Mouse (Mus musculus) G1E (cell line): ENCODE data around the gene Pafah1b1. TPM values are rescaled to one million over a fixed set of nuclear protein-coding genes. Genes with fewer than 3 reads are reported as not detected.

Source experiments
- ATAC-seq: 2 replicates; pipeline ENCODE4 v1.8.0; 2016; ENCODE audit warnings: mild to moderate bottlenecking; ENCODE audit not compliant: insufficient number of reproducible peaks, poor library complexity, low FRiP score, severe bottlenecking; ENCODE audit errors: extremely low read depth
- DNase-seq: peaks from one replicate; pipeline ENCODE4 v3.0.0; 2012; ENCODE audit warnings: low spot score
- H3K27me3 ChIP-seq: 2 replicates; pipeline ENCODE4 v1.6.1; 2012; ENCODE audit warnings: mild to moderate bottlenecking, low read length, inconsistent platforms; ENCODE audit not compliant: insufficient read depth
- H3K36me3 ChIP-seq: replicated peaks from 2 replicates; pipeline ENCODE3; 2012; ENCODE audit warnings: mild to moderate bottlenecking, inconsistent platforms
- H3K4me1 ChIP-seq: 2 replicates; pipeline ENCODE4 v1.6.1; 2012; ENCODE audit warnings: low read depth, low read length, inconsistent platforms, mixed read lengths; ENCODE audit not compliant: insufficient read depth
- H3K4me3 ChIP-seq: 2 replicates; pipeline ENCODE4 v1.5.1; 2012; ENCODE audit warnings: low read depth, mild to moderate bottlenecking, inconsistent platforms, low read length, moderate library complexity, mixed read lengths
- H3K9me3 ChIP-seq: replicated peaks from 2 replicates; pipeline ENCODE4 v1.6.1; 2012; ENCODE audit warnings: inconsistent platforms
- CTCF ChIP-seq: IDR thresholded peaks from 2 replicates; pipeline ENCODE4 v1.5.1; 2012; ENCODE audit warnings: low read depth, low read length, inconsistent platforms, mixed read lengths
- GATA1 ChIP-seq: IDR thresholded peaks from 2 replicates; pipeline ENCODE4 v1.6.1; 2012; ENCODE audit warnings: borderline replicate concordance, low read length, inconsistent platforms, mixed read lengths
- GATA2 ChIP-seq: IDR thresholded peaks from 2 replicates; pipeline ENCODE4 v1.6.1; 2012; ENCODE audit warnings: low read depth, low read length, inconsistent platforms, borderline replicate concordance
- POLR2AphosphoS5 ChIP-seq: IDR thresholded peaks from 2 replicates; pipeline ENCODE4 v1.6.1; 2012; ENCODE audit warnings: low read depth, low read length, inconsistent platforms; ENCODE audit not compliant: insufficient replicate concordance
- TAL1 ChIP-seq: conservative IDR thresholded peaks from 2 replicates; pipeline ENCODE4 v1.6.1; 2012; ENCODE audit warnings: low read depth, low read length, inconsistent platforms, mixed read lengths
- polyA plus RNA-seq: library from polyadenylated mRNA; stranded (reverse); fragments of >175 nt; gene quantifications from 2 replicates; pipeline ENCODE4 v1.2.3, GENCODE M21; 2012
- total RNA-seq, 2 experiments: library from RNA; stranded (forward) in 1 of 2; stranded (reverse) in 1 of 2; fragments of 200-1000 nt in 1 of 2; fragments of >200 nt in 1 of 2; fragmentation: Nextera tagmentation in 1 of 2; gene quantifications; 2 replicates each; pipeline ENCODE4 v1.2.3; 2014 to 2017

Pafah1b1 gene
- total and polyA plus RNA-seq, 3 experiments: 10.0 to 115 (median 91.5) TPM

DNA sequence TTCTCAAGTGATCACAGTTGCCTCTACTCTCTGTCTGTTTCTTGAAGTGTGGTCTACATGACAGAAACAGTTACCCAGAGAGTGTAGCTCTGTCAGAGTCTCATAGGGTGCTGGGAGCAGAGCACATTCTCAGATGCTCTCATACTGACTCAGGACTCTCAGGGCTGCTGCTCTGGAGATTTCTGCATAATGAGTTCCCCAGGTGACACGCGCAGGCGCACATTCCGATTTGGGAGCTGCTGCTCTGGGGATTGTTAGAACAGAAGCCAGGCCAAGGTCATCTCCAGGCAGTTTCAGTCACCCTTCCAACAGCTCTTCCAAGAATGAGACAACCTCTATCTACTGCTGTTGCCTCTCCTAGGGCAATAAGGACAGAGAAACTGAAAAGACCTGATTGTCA lies 43.0 kb upstream of the Pafah1b1 start:
- TF ChIP-seq GATA1 (no peak), GATA2 (no peak), TAL1 (no peak), CTCF (no peak), POLR2AphosphoS5 (no peak)
- Histone ChIP-seq H3K27me3 (peaks cover 11% of the 10 kb centered on the region), H3K4me3 (no peak overlapping the region), H3K36me3 (peaks cover 3% of the 10 kb centered on the region), H3K4me1 (peaks cover 24% of the 10 kb centered on the region), H3K9me3 (no peaks in the 10 kb centered on the region)
- DNase-seq: no peak
- ATAC-seq: no peak

DNA sequence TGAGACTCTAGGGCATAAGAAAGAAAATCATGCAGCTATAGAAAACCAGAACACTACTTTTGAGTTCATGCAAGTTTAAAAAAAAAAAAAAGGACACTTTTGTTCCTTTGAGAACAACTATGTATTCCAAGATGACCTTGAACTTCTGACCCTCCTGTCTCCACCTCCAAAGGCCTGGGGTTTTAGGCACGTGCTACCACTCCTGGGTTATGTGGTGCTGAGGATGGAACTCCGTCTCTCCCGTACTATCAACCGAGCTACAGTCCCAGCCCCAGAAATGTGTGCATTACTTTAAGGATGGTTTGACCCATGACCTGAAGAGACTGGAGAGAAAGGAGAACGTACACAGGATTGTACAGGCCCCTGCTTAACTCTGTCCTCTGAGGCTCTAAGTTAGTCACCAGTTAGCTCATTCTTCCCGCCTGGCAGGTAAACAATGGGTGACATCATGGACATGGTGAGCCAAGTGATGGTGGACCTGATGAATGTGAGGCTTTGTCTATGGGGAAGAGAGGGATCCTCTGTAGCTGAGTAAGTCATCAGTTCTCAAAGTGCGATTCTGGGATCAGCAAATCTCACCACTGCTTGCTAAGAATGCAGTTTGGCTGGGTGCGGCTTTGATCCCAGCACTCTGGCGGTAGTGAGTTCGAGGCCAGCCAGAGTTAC lies 39.6 kb upstream of the Pafah1b1 start:
- ATAC-seq: no peak
- peaks cover 6% of the 10 kb centered on the region for H3K4me1 ChIP-seq
- H3K9me3 ChIP-seq: no peaks in the 10 kb centered on the region
- no peak for DNase-seq
- peaks cover 16% of the 10 kb centered on the region for H3K27me3 ChIP-seq
- H3K4me3 ChIP-seq: no peak overlapping the region
- H3K36me3 ChIP-seq: no peaks in the 10 kb centered on the region
- TF ChIP-seq CTCF: no peak
- no peak for TF ChIP-seq TAL1
- no peak for TF ChIP-seq GATA1
- no peak for TF ChIP-seq GATA2
- no peak for TF ChIP-seq POLR2AphosphoS5

- no peak overlapping the region for H3K4me3 ChIP-seq
- no peak for TF ChIP-seq GATA1
- TF ChIP-seq GATA2: no peak
- TF ChIP-seq POLR2AphosphoS5: no peak
- TF ChIP-seq CTCF: no peak
- TF ChIP-seq TAL1: no peak
- peaks cover 6% of the 10 kb centered on the region for H3K4me1 ChIP-seq
- DNase-seq: no peak
- no peak for ATAC-seq
- H3K9me3 ChIP-seq: no peaks in the 10 kb centered on the region
- no peaks in the 10 kb centered on the region for H3K36me3 ChIP-seq
- H3K27me3 ChIP-seq: peaks cover 22% of the 10 kb centered on the region
These were observed 36.7 kb upstream of the Pafah1b1 start for GRCm38 (mm10) chr11:74761011-74761705.

DNA sequence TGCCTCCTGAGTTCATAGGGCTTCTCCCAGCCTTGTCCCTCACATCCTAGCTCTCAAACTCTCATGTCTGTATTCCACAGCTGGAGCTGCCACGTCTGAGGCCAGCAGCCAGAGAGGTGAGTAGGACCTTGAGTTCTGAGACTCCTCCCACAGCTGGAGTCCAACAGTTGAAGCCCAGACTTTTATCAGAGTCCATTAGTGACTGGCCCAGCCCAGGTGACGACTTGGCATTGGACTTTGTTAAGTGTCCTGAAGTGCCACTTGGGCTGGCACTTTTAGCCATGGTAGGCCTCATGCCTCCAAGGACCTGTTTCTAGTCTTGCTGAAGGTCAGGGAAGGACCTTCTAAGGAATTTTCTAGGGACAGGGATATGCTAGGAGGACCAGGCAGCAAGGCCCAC lies 32.2 kb upstream of the Pafah1b1 start:
- Histone ChIP-seq H3K9me3 (no peaks in the 10 kb centered on the region), H3K27me3 (peaks cover 16% of the 10 kb centered on the region), H3K36me3 (no peaks in the 10 kb centered on the region), H3K4me1 (peaks cover 6% of the 10 kb centered on the region), H3K4me3 (no peak overlapping the region)
- no peak for ATAC-seq
- DNase-seq: no peak
- TF ChIP-seq GATA2 (no peak), POLR2AphosphoS5 (no peak), TAL1 (no peak)

DNA sequence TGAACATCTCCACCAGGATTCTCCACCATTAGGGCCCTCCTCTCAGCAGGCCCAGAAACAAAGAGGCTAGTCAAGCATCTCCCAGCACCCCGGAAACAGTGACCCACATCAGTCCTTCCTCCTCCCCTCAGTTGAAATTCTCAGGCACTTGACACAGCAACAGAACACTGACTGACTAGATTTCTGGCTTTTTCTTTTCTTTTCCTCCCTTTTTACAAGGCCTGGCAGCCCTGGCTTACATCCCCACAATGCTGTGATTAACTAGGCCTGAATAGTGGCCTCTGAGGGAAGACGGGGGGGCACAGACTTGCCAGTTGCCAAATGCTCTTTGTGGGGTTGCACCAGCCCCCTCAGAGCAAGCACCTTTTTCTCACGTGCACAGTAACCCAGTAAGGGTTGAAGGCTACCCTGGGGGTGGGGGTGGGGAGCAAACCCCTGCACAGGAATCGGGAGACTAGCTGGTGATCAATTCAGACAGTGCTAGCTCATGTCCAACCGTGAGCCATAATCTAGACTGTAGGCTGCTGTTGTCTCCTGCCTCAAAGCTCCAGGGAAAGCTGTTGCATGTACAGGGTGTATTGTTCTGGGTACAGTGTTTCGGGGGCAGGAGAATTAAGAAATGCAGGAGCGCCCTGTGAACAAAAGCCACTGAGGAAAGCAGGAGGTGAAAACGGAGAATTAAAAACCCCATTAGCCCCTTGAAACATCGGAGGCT lies 27.0 kb upstream of the Pafah1b1 start:
- Histone ChIP-seq H3K36me3 (no peaks in the 10 kb centered on the region), H3K9me3 (no peaks in the 10 kb centered on the region), H3K27me3 (peaks cover 25% of the 10 kb centered on the region), H3K4me3 (no peak overlapping the region), H3K4me1 (no peaks in the 10 kb centered on the region)
- no peak for TF ChIP-seq TAL1
- DNase-seq (no peak), ATAC-seq (no peak)

- no peak for ATAC-seq
These were observed 26.3 kb upstream of the Pafah1b1 start for GRCm38 (mm10) chr11:74750662-74751351.

More at GRCm38 (mm10) chr11:74750662-74751351, 26.3 kb upstream of the Pafah1b1 start:
- Histone ChIP-seq H3K36me3 (no peaks in the 10 kb centered on the region), H3K4me1 (no peaks in the 10 kb centered on the region), H3K9me3 (no peaks in the 10 kb centered on the region), H3K27me3 (peaks cover 23% of the 10 kb centered on the region), H3K4me3 (no peak overlapping the region)
- no peak for TF ChIP-seq GATA2
- no peak for TF ChIP-seq TAL1
- no peak for TF ChIP-seq POLR2AphosphoS5
- no peak for TF ChIP-seq GATA1
- no peak for TF ChIP-seq CTCF
- DNase-seq: no peak
